Mouse (Mus musculus): ENCODE measurements around the gene Slc50a1. TPM values are rescaled to one million over a fixed set of nuclear protein-coding genes. Genes with fewer than 3 reads are reported as not detected.

Slc50a1 gene
- polyA plus RNA-seq, 1 experiment from 2014 or later = 88.3 TPM

DNA sequence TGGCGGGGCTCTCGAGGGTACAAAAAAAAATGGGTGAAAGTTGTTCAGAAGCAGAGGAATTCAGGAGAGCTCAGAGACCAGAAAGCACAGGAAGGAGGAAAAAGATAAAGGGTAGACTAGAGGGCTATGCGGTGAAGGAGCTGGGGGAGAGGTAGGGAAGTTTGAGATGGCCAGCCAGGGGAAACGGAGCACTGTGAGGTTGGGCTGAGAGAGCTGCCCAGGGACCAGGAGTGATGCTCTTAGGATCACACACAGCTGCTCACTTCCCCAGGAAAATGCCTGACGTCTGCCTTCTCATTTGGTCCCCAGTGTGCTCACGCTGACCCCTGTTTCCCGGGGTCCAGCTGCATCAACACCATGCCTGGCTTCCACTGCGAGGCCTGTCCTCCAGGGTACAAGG, 50.8 kb downstream of the Slc50a1 start:
- in situ Hi-C loops (cut with MboI; ENCODE audit: low pct_unique_long_range_greater_than_20kb) = loop anchor here (5.0 to 25.0 kb wide), 2 partner anchors 132 to 532 kb away; partner anchors contain the start of gene Khdc4
- POLR2A ChIA-PET = no interaction called here
- H3K27me3 ChIP-seq = no peaks in the 10 kb centered on the region
- TF ChIP-seq CTCF (IDR thresholded peaks at IDR 0.05) = no peak
- CTCF ChIA-PET = no interaction called here
- ATAC-seq (no peak), DNase-seq (ENCODE audit: low read depth, low spot score) (no peak)

GRCm38 (mm10) chr3:89218271-89218670, 52.1 kb downstream of the Slc50a1 start:
- in situ Hi-C loops (cut with MboI; ENCODE audit: low pct_unique_long_range_greater_than_20kb) = loop anchor here (5.0 to 25.0 kb wide), 2 partner anchors 131 to 531 kb away; partner anchors contain the start of gene Khdc4
- H3K27me3 ChIP-seq = no peaks in the 10 kb centered on the region
- ChIA-PET POLR2A (interaction anchor here (2.0 kb wide), 1 partner anchor 16 kb away, joined by 4 read pairs; no protein-coding TSS in a partner anchor), CTCF (interaction anchor here (1.1 to 2.1 kb wide), 2 partner anchors 25 to 131 kb away, joined by 6 read pairs; no protein-coding TSS in a partner anchor)
- no peak for DNase-seq (ENCODE audit: low read depth, low spot score)
- no peak for TF ChIP-seq CTCF (IDR thresholded peaks at IDR 0.05)
- ATAC-seq = no peak

Other genes with a start within 250 kb of the Slc50a1 start
- 55.6 TPM for gene Rusc1, start 177.3 kb downstream of the Slc50a1 start, polyA plus RNA-seq (2021)
- 0.19 TPM for gene Gm43738, start 169.5 kb downstream of the Slc50a1 start, polyA plus RNA-seq (2021)
- 191 TPM for gene Fdps, start 168.6 kb downstream of the Slc50a1 start, polyA plus RNA-seq (2021)
- gene Pklr, start 134.4 kb downstream of the Slc50a1 start, polyA plus RNA-seq (2021) = 22.0 TPM
- 6.2 TPM for gene Hcn3, start 110.4 kb downstream of the Slc50a1 start, polyA plus RNA-seq (2021)
- 74.8 TPM for gene Clk2, start 105.8 kb downstream of the Slc50a1 start, polyA plus RNA-seq (2021)
- 175 TPM for gene Scamp3, start 93.1 kb downstream of the Slc50a1 start, polyA plus RNA-seq (2021)
- gene Fam189b, start 87.4 kb downstream of the Slc50a1 start, polyA plus RNA-seq (2021) = 37.6 TPM
- 141 TPM for gene Gba, start 67.6 kb downstream of the Slc50a1 start, polyA plus RNA-seq (2021)
- gene Thbs3, start 55.4 kb downstream of the Slc50a1 start, polyA plus RNA-seq (2021) = 86.6 TPM
- 215 TPM for gene Mtx1, start 43.5 kb downstream of the Slc50a1 start, polyA plus RNA-seq (2021)
- 10.3 TPM for gene Muc1, start 41.5 kb downstream of the Slc50a1 start, polyA plus RNA-seq (2021)
- 236 TPM for gene Krtcap2, start 24.6 kb downstream of the Slc50a1 start, polyA plus RNA-seq (2021)
- 57.5 TPM for gene Trim46, start 24.3 kb downstream of the Slc50a1 start, polyA plus RNA-seq (2021)
- 104 TPM for gene Dpm3, start 11.2 kb downstream of the Slc50a1 start, polyA plus RNA-seq (2021)
- 97.1 TPM for gene Efna1, start 10.6 kb upstream of the Slc50a1 start, polyA plus RNA-seq (2021)
- gene Efna3, start 52.4 kb upstream of the Slc50a1 start, polyA plus RNA-seq (2021) = 9.4 TPM
- gene Efna4, start 67.5 kb upstream of the Slc50a1 start, polyA plus RNA-seq (2021) = 48.7 TPM
- gene Adam15, start 79.4 kb upstream of the Slc50a1 start, polyA plus RNA-seq (2021) = 226 TPM
- gene Dcst2, start 91.4 kb upstream of the Slc50a1 start, polyA plus RNA-seq (2021) = 0.06 TPM
- 1.3 TPM for gene Dcst1, start 94.7 kb upstream of the Slc50a1 start, polyA plus RNA-seq (2021)
- gene Zbtb7b, start 124.2 kb upstream of the Slc50a1 start, polyA plus RNA-seq (2021) = 73.7 TPM
- not detected for gene Lenep, start 132.2 kb upstream of the Slc50a1 start, polyA plus RNA-seq (2021)
- 40.6 TPM for gene Flad1, start 141.3 kb upstream of the Slc50a1 start, polyA plus RNA-seq (2021)
- gene Cks1b, start 147.8 kb upstream of the Slc50a1 start, polyA plus RNA-seq (2021) = 162 TPM
- 174 TPM for gene Shc1, start 147.9 kb upstream of the Slc50a1 start, polyA plus RNA-seq (2021)
- gene Pygo2, start 159.6 kb upstream of the Slc50a1 start, polyA plus RNA-seq (2021) = 68.4 TPM
- 354 TPM for gene Pbxip1, start 166.1 kb upstream of the Slc50a1 start, polyA plus RNA-seq (2021)
- 40.7 TPM for gene Pmvk, start 184.0 kb upstream of the Slc50a1 start, polyA plus RNA-seq (2021)
- 0.04 TPM for gene Kcnn3, start 249.6 kb upstream of the Slc50a1 start, polyA plus RNA-seq (2021)